Mouse (Mus musculus): ENCODE measurements around the gene Veph1. TPM values are rescaled to one million over a fixed set of nuclear protein-coding genes. Genes with fewer than 3 reads are reported as not detected.

Veph1 gene
- polyA plus RNA-seq, 1 experiment from 2014 or later, result 3.0 TPM

DNA sequence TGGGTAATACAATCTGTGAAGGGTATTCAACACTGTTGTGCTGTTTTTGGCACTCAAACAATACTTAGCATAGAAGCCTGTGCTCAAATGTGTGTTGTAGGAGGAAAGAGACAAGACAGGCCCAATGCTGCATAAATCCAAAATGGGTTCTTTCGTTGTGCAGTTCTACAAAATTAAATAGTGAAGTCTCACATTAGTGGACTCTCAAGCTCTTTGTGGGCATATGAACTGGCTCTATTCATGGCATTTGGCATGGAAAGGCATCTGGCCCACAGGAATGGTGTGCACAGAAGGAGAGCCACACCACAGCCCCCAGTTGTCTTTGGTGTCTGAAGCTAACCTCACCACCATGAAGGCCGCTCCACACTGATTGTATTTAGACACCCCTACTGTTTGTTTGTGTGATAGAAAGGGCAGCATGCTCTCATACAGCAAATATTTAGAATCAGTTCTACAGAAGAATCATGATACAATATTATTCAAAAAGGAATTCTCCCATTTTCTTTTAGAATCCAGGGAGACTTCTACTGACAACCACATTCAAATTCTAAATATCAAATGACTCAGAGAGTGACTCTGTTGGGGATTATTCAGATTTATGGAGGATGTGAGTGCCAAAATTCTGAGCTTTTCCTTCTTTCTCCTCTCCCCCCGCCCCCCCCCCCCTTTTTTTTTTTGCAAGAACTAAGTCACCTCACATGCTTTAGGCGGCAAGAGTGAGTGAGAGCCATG lies 215.8 kb downstream of the Veph1 start:
- H3K9me3 ChIP-seq (ENCODE audit: control insufficient read depth, low read length), result no peaks in the 10 kb centered on the region
- H3K27ac ChIP-seq (replicated peaks; ENCODE audit: low read depth, low read length), result no peak overlapping the region; the same call in 1 of the 2 replicates
- H3K36me3 ChIP-seq (ENCODE audit: control insufficient read depth, insufficient read depth, low read length), result no peaks in the 10 kb centered on the region
- H3K27me3 ChIP-seq (replicated peaks; ENCODE audit: control insufficient read depth, insufficient read depth, low read length), result no peaks in the 10 kb centered on the region
- no peak for DNase-seq (ENCODE audit: low spot score)
- peaks cover 10% of the 10 kb centered on the region; the same call in 1 of the 2 replicates for H3K4me1 ChIP-seq (ENCODE audit: control insufficient read depth, insufficient read depth, low read length)
- no peak overlapping the region for H3K9ac ChIP-seq (ENCODE audit: low read depth, low read length)
- WGBS, result 50% methylated on average over 4 of the region's 4 CpGs
- ATAC-seq (ENCODE audit: low read depth), result no peak
- no peak overlapping the region for H3K4me2 ChIP-seq (ENCODE audit: low read depth, low read length)
- H3K4me3 ChIP-seq (ENCODE audit: low read depth, low read length), result no peak overlapping the region

DNA sequence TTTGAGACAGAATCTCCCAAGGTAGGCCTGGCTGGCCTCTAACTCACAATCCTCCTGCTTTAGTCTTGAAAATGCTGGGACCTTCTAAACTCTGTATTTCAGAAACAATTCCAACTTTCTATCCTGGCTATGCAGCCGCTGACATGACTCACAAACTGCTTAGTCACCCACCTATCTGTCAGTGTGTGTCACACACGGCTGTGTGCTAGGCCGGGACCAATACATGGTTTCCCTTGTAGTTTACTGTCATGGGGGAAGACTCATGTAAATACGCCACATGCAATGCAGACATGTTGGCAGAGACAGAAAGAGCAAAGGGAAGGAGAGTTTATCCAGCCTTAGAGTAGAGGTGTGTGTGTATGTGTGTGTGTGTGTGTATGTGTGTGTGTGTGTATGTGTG lies 216.8 kb downstream of the Veph1 start:
- Histone ChIP-seq H3K9me3 (ENCODE audit: control insufficient read depth, low read length) (no peaks in the 10 kb centered on the region), H3K4me2 (ENCODE audit: low read depth, low read length) (no peak overlapping the region), H3K27ac (replicated peaks; ENCODE audit: low read depth, low read length) (no peak overlapping the region), H3K36me3 (ENCODE audit: control insufficient read depth, insufficient read depth, low read length) (no peaks in the 10 kb centered on the region), H3K4me1 (ENCODE audit: control insufficient read depth, insufficient read depth, low read length) (peaks cover 10% of the 10 kb centered on the region; the same call in 1 of the 2 replicates), H3K27me3 (replicated peaks; ENCODE audit: control insufficient read depth, insufficient read depth, low read length) (no peaks in the 10 kb centered on the region), H3K4me3 (ENCODE audit: low read depth, low read length) (no peak overlapping the region), H3K9ac (ENCODE audit: low read depth, low read length) (no peak overlapping the region)
- WGBS, result 79% methylated on average over 4 of the region's 4 CpGs
- DNase-seq (ENCODE audit: low spot score), result no peak
- no peak for ATAC-seq (ENCODE audit: low read depth)

DNA sequence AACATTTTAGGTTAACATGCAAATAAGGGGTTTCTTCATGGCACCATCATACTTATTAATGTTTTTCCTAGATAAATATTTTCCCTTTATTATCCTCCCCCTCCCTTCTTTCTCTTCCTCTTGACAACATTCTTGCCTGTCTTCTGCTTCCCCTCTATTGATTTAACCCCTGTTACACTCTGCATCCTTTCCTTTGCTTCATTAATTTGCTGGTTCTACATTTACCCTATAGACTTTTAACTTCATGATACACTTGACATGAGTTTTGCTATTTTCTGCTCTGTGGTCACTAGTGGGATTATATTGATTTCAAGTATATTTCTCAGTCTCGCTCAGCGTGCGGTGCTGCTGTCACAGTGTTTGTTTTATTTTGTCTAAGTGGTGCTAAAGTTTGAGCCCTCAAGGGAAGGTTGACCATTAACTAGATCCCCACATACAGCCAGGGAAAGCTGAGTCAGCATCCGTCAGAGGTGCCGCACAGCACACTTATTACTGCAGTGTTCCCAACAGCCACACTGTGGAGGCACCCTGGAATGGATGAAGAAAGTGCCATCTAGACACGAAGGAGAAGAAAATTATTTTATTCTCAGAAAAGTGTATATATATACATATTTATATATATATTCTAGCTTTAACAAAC lies 217.6 kb downstream of the Veph1 start:
- peaks cover 10% of the 10 kb centered on the region; the same call in 1 of the 2 replicates for H3K4me1 ChIP-seq (ENCODE audit: control insufficient read depth, insufficient read depth, low read length)
- H3K27me3 ChIP-seq (replicated peaks; ENCODE audit: control insufficient read depth, insufficient read depth, low read length), result no peaks in the 10 kb centered on the region
- H3K9ac ChIP-seq (ENCODE audit: low read depth, low read length), result no peak overlapping the region
- ATAC-seq (ENCODE audit: low read depth) (no peak), DNase-seq (ENCODE audit: low spot score) (no peak)
- H3K36me3 ChIP-seq (ENCODE audit: control insufficient read depth, insufficient read depth, low read length), result no peaks in the 10 kb centered on the region
- no peak overlapping the region for H3K4me2 ChIP-seq (ENCODE audit: low read depth, low read length)
- H3K9me3 ChIP-seq (ENCODE audit: control insufficient read depth, low read length), result no peaks in the 10 kb centered on the region
- no peak overlapping the region for H3K27ac ChIP-seq (replicated peaks; ENCODE audit: low read depth, low read length)
- no peak overlapping the region for H3K4me3 ChIP-seq (ENCODE audit: low read depth, low read length)
- WGBS, result 65% methylated on average over 6 of the region's 6 CpGs

DNA sequence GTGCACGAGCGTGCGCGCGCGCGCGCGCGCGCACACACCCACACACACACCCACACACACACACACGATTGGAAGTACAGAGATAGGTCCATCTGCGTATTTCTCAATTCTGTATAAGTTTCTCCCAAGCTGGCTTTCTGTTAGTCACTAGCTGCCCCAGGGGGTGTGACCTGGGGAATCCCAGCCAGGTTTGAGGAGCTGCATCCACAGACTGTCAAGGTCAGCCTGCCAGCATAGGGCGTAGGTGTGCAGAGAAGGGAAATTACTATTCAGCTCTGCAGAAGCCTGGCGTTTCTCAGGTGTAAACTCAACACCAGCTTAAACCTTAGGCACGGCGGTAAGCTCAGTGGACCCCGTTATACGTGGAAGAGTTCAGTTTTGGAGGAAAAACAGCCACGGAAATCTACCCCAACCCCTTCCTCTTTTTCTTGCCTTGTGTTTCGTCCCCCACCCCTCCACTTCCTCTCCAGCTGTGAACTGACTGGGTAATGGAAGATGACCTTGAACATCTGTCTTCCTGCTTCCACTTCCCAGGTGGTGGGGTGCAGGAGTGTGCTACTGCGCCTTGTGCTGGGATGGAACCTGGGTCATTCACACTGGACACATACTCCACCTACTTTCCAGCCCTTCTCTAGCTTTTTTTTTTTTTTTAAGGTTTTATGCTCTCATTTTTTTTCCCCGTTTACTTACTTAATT lies 218.5 kb downstream of the Veph1 start:
- no peak for ATAC-seq (ENCODE audit: low read depth)
- no peak for DNase-seq (ENCODE audit: low spot score)
- Histone ChIP-seq H3K9me3 (ENCODE audit: control insufficient read depth, low read length) (no peaks in the 10 kb centered on the region), H3K27me3 (replicated peaks; ENCODE audit: control insufficient read depth, insufficient read depth, low read length) (no peaks in the 10 kb centered on the region), H3K9ac (ENCODE audit: low read depth, low read length) (no peak overlapping the region), H3K4me2 (ENCODE audit: low read depth, low read length) (no peak overlapping the region), H3K36me3 (ENCODE audit: control insufficient read depth, insufficient read depth, low read length) (no peaks in the 10 kb centered on the region), H3K27ac (replicated peaks; ENCODE audit: low read depth, low read length) (no peak overlapping the region), H3K4me3 (ENCODE audit: low read depth, low read length) (no peak overlapping the region), H3K4me1 (ENCODE audit: control insufficient read depth, insufficient read depth, low read length) (peaks cover 10% of the 10 kb centered on the region; the same call in 1 of the 2 replicates)
- WGBS, result 78% methylated on average over 23 of the region's 23 CpGs

DNA sequence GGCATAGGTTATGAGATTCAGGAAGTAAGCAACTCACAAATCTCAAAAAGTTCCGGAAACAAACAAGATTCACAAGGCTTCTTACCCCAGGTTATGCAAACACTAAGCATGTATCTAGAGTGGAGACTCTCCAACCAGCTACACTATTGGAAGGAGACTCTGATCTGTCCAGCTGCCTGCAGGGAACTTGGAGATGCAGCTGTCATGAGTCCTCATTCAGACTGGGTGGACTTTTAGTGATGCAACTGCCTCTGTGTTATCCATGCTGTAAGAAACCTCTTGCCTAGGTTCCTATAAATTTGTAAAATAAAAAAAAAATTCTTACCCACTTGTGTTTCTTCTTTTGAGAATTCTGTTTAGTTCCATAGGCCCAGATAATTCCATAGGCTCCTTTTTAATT lies 226.4 kb downstream of the Veph1 start:
- Histone ChIP-seq H3K27ac (replicated peaks; ENCODE audit: low read depth, low read length) (no peak overlapping the region), H3K4me3 (ENCODE audit: low read depth, low read length) (no peak overlapping the region), H3K4me1 (ENCODE audit: control insufficient read depth, insufficient read depth, low read length) (no peaks in the 10 kb centered on the region), H3K9ac (ENCODE audit: low read depth, low read length) (no peak overlapping the region), H3K4me2 (ENCODE audit: low read depth, low read length) (no peak overlapping the region), H3K36me3 (ENCODE audit: control insufficient read depth, insufficient read depth, low read length) (no peaks in the 10 kb centered on the region), H3K9me3 (ENCODE audit: control insufficient read depth, low read length) (no peaks in the 10 kb centered on the region), H3K27me3 (replicated peaks; ENCODE audit: control insufficient read depth, insufficient read depth, low read length) (no peaks in the 10 kb centered on the region)
- ATAC-seq (ENCODE audit: low read depth) (no peak), DNase-seq (ENCODE audit: low spot score) (no peak)
- WGBS, result 90% methylated on average over 1 of the region's 1 CpGs

DNA sequence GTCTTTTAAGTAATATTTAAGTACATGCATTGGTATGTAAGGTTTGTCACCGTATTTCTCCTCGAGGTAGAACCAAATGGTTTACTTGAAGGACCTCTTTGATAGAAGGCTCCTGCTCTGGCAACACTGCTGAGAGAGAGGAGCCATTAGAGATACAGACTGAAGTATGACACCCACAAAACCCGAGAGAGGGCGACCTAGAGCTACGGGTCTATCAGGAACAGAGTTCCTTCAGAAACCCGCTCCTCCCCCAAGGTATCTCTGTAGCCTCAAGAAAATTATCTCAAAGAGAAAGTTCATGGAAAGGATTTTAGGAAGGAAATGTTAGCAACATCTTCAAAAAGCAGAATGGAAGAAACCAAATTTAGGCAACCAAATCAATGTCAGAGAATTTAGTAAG lies 232.8 kb downstream of the Veph1 start:
- Histone ChIP-seq H3K36me3 (ENCODE audit: control insufficient read depth, insufficient read depth, low read length) (no peaks in the 10 kb centered on the region), H3K4me1 (ENCODE audit: control insufficient read depth, insufficient read depth, low read length) (no peaks in the 10 kb centered on the region), H3K27ac (replicated peaks; ENCODE audit: low read depth, low read length) (no peak overlapping the region), H3K9ac (ENCODE audit: low read depth, low read length) (no peak overlapping the region), H3K4me2 (ENCODE audit: low read depth, low read length) (no peak overlapping the region), H3K9me3 (ENCODE audit: control insufficient read depth, low read length) (no peaks in the 10 kb centered on the region), H3K4me3 (ENCODE audit: low read depth, low read length) (no peak overlapping the region), H3K27me3 (replicated peaks; ENCODE audit: control insufficient read depth, insufficient read depth, low read length) (no peaks in the 10 kb centered on the region)
- no peak for ATAC-seq (ENCODE audit: low read depth)
- WGBS, result 50% methylated on average over 6 of the region's 6 CpGs
- no peak for DNase-seq (ENCODE audit: low spot score)

DNA sequence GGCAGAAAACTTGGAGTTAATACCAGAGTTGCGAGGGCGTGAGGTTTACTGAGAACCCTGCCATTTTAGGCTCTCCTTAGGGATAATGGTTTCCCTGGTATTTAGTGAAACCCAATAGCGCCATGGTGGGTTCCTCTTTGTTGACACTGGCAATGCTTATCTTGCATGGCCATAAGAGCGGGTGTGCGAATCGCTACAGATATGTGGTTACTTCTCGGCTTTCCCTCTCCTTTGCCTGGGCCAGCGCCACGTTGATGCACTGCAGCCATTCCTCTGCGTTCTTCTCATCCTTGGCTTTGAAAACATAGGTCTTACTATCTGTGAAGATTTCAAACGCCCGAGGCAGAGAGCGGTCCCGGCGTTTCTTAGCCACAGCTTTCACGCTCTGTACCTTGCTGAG lies 239.7 kb downstream of the Veph1 start:
- H3K9me3 ChIP-seq (ENCODE audit: control insufficient read depth, low read length), result no peaks in the 10 kb centered on the region
- no peak overlapping the region for H3K9ac ChIP-seq (ENCODE audit: low read depth, low read length)
- 89% methylated on average over 16 of the region's 16 CpGs for WGBS
- no peaks in the 10 kb centered on the region for H3K4me1 ChIP-seq (ENCODE audit: control insufficient read depth, insufficient read depth, low read length)
- no peak overlapping the region for H3K27ac ChIP-seq (replicated peaks; ENCODE audit: low read depth, low read length)
- H3K4me3 ChIP-seq (ENCODE audit: low read depth, low read length), result no peak overlapping the region
- H3K36me3 ChIP-seq (ENCODE audit: control insufficient read depth, insufficient read depth, low read length), result no peaks in the 10 kb centered on the region
- no peak overlapping the region for H3K4me2 ChIP-seq (ENCODE audit: low read depth, low read length)
- no peaks in the 10 kb centered on the region for H3K27me3 ChIP-seq (replicated peaks; ENCODE audit: control insufficient read depth, insufficient read depth, low read length)
- DNase-seq (ENCODE audit: low spot score), result no peak
- ATAC-seq (ENCODE audit: low read depth), result no peak

DNA sequence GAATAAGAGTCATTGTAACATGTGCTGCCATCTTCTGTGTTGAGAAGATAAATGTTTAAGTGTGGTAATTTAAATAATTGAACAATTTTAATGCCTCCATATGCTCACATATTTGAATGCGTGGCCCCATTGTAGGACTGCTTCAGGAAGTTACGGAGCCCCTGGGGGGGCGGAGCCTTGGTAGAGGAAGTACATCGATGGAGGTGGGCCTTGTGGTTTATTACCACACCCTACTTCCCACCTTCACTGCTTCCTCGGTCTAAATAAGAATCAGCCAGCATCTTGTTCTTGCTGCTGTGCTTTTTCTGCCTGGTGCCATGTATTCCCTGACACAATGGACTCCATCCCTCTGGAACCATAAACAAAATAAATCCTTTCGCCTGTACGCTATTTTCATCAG lies 241.0 kb downstream of the Veph1 start:
- Histone ChIP-seq H3K4me3 (ENCODE audit: low read depth, low read length) (no peak overlapping the region), H3K27me3 (replicated peaks; ENCODE audit: control insufficient read depth, insufficient read depth, low read length) (no peaks in the 10 kb centered on the region), H3K4me1 (ENCODE audit: control insufficient read depth, insufficient read depth, low read length) (0 out of 2 replicates have a peak, but pooled peaks cover 1% of the 10 kb centered on the region), H3K9ac (ENCODE audit: low read depth, low read length) (no peak overlapping the region), H3K4me2 (ENCODE audit: low read depth, low read length) (no peak overlapping the region), H3K36me3 (ENCODE audit: control insufficient read depth, insufficient read depth, low read length) (no peaks in the 10 kb centered on the region), H3K27ac (replicated peaks; ENCODE audit: low read depth, low read length) (no peak overlapping the region), H3K9me3 (ENCODE audit: control insufficient read depth, low read length) (no peaks in the 10 kb centered on the region)
- no peak for ATAC-seq (ENCODE audit: low read depth)
- WGBS, result 90% methylated on average over 7 of the region's 7 CpGs
- no peak for DNase-seq (ENCODE audit: low spot score)

All from embryonic facial prominence, embryonic 14.5 days (tissue).